Mouse (Mus musculus) kidney, postnatal 0 days (tissue): Measurements from ENCODE around the gene Sorcs2. TPM values are rescaled to one million over a fixed set of nuclear protein-coding genes. Genes with fewer than 3 reads are reported as not detected.
A peak's percentile ranks its signal among the peaks of the same experiment; 100 is the strongest.

Experiments
- ATAC-seq: fragments of 200-750 bp; cut with Nextera tagmentation; replicated peaks from 2 replicates; pipeline ENCODE4 v1.8.0; 2017; ENCODE audit warnings: low read depth, moderate number of reproducible peaks, moderate TSS enrichment, moderate library complexity; ENCODE audit not compliant: low FRiP score
- DNase-seq: peaks from one replicate; pipeline ENCODE4 v3.0.0-alpha.2; 2016; ENCODE audit warnings: low spot score
- H3K27ac ChIP-seq: fragments of 300-500 bp; sonication (generic); 2 replicates; pipeline ENCODE4 v1.5.1; 2014; ENCODE audit warnings: mild to moderate bottlenecking
- H3K27me3 ChIP-seq: fragments of 300-500 bp; sonication (generic); 2 replicates; pipeline ENCODE4 v1.6.1; 2014; ENCODE audit warnings: low read length, mixed read lengths; ENCODE audit not compliant: insufficient read depth
- H3K36me3 ChIP-seq: fragments of 300-500 bp; sonication (generic); 2 replicates; pipeline ENCODE4 v1.6.1; 2014; ENCODE audit warnings: low read length, mixed read lengths; ENCODE audit not compliant: insufficient read depth
- H3K4me1 ChIP-seq: fragments of 300-500 bp; sonication (generic); replicated peaks from 2 replicates; pipeline ENCODE4 v1.6.1; 2014; ENCODE audit warnings: antibody characterized with exemption, low read length, mixed read lengths; ENCODE audit not compliant: insufficient read depth
- H3K4me2 ChIP-seq: fragments of 300-500 bp; sonication (generic); 2 replicates; pipeline ENCODE4 v1.6.1; 2014; ENCODE audit warnings: mild to moderate bottlenecking, low read length, moderate library complexity, mixed read lengths
- H3K4me3 ChIP-seq: fragments of 300-500 bp; sonication (generic); replicated peaks from 2 replicates; pipeline ENCODE4 v1.5.1; 2014; ENCODE audit warnings: low read depth, low read length
- H3K9ac ChIP-seq: fragments of 300-500 bp; sonication (generic); 2 replicates; pipeline ENCODE4 v1.6.1; 2014; ENCODE audit warnings: low read depth, low read length
- H3K9me3 ChIP-seq: fragments of 300-500 bp; sonication (generic); replicated peaks from 2 replicates; pipeline ENCODE4 v1.6.1; 2016; ENCODE audit warnings: low read length, inconsistent platforms, mixed read lengths
- CTCF ChIP-seq: IDR thresholded peaks from 2 replicates; pipeline ENCODE4 v1.5.1; 2016; ENCODE audit warnings: antibody characterized with exemption, low read depth, mild to moderate bottlenecking, moderate library complexity
- WGBS: fragments of 180-500 bp; shearing (Covaris S2); extraction: QIAGEN DNeasy Blood & Tissue Kit; methylation state at CpG from one replicate; pipeline ENCODE4 v1.1.7; 2014; 5-methylcytosine and 5-hydroxymethylcytosine counted together
- polyA plus RNA-seq: library from polyadenylated mRNA; unstranded; fragments of >200 nt; fragmentation: Nextera tagmentation; extraction: Ambion mirVana; gene quantifications from 2 replicates; pipeline ENCODE4 v1.2.1, GENCODE M21; 2015

The Sorcs2 gene
- polyA plus RNA-seq, 1 experiment from 2014 or later: 5.1 TPM

GRCm38 (mm10) chr5:36228405-36229370 is 169.3 kb downstream of the Sorcs2 start:
- H3K27ac ChIP-seq: no peak overlapping the region
- TF ChIP-seq CTCF: no peak
- 69% methylated on average over 23 of the region's 23 CpGs for WGBS
- no peaks in the 10 kb centered on the region for H3K4me1 ChIP-seq
- ATAC-seq (no peak), DNase-seq (no peak)
- no peak overlapping the region for H3K4me2 ChIP-seq
- H3K36me3 ChIP-seq: no peaks in the 10 kb centered on the region
- no peaks in the 10 kb centered on the region for H3K27me3 ChIP-seq
- no peak overlapping the region for H3K4me3 ChIP-seq
- H3K9ac ChIP-seq: no peak overlapping the region
- no peaks in the 10 kb centered on the region for H3K9me3 ChIP-seq

- 37% methylated on average over 11 of the region's 11 CpGs for WGBS
These were observed 171.6 kb downstream of the Sorcs2 start for GRCm38 (mm10) chr5:36226296-36226695.

DNA sequence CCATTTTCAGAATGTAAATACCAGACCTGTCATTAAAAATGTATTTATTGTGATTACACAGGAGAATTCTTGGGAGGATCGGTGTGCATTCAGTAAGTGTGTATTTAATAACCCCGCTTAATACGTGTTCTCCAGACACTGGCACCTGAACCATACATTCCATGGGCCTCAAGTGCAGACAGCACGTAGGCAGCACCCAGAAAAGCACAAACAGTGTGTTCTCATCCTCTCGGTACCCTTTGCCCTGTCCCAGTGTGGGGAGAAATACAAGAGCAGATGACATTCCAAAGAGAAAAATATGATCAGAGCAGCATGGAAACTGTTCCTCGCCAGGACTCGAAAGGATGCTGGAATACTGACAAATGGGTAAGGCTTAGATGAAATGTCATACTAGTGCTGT is 172.1 kb downstream of the Sorcs2 start:
- no peaks in the 10 kb centered on the region for H3K27me3 ChIP-seq
- no peaks in the 10 kb centered on the region for H3K4me1 ChIP-seq
- no peaks in the 10 kb centered on the region for H3K36me3 ChIP-seq
- 70% methylated on average over 7 of the region's 7 CpGs for WGBS
- H3K9ac ChIP-seq: no peak overlapping the region
- H3K9me3 ChIP-seq: no peaks in the 10 kb centered on the region
- DNase-seq (no peak), ATAC-seq (no peak)
- H3K4me3 ChIP-seq: no peak overlapping the region
- no peak for TF ChIP-seq CTCF
- H3K27ac ChIP-seq: peak overlapping the region; percentile 70
- no peak overlapping the region for H3K4me2 ChIP-seq

More at GRCm38 (mm10) chr5:36226296-36226695, 171.6 kb downstream of the Sorcs2 start:
- Histone ChIP-seq H3K4me3 (no peak overlapping the region), H3K9ac (no peak overlapping the region), H3K4me1 (no peaks in the 10 kb centered on the region), H3K4me2 (no peak overlapping the region), H3K27ac (peak overlapping the region; percentile 70), H3K9me3 (no peaks in the 10 kb centered on the region), H3K27me3 (no peaks in the 10 kb centered on the region), H3K36me3 (no peaks in the 10 kb centered on the region)
- TF ChIP-seq CTCF: no peak
- ATAC-seq (no peak), DNase-seq (peak; percentile 78)

- WGBS: 76% methylated on average over 6 of the region's 6 CpGs
- Histone ChIP-seq H3K4me2 (no peak overlapping the region), H3K27ac (no peak overlapping the region), H3K27me3 (no peaks in the 10 kb centered on the region), H3K4me3 (no peak overlapping the region), H3K4me1 (no peaks in the 10 kb centered on the region), H3K9ac (no peak overlapping the region), H3K36me3 (no peaks in the 10 kb centered on the region), H3K9me3 (no peaks in the 10 kb centered on the region)
- ATAC-seq: no peak
- TF ChIP-seq CTCF: peak; percentile 75
- DNase-seq: peak; percentile 35
These were observed 174.2 kb downstream of the Sorcs2 start for GRCm38 (mm10) chr5:36223787-36224186.

DNA sequence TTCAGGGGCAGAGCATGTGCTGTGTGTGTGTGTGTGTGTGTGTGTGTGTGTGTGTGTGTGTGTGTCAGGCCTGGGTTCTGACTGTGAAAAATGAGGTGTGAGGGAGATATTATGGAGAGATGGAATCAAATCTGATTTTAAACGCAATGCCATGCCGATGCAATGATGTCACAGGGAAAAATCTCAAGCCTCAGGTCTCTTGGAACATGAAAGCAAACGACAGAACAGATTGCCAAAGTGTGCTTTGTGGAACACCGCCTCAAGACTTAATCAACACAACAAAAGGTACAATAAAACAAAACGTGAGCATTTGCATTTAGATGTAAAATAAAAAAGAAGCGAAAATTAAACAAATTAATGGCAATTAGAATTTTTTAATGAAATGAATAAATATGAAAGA is 177.3 kb downstream of the Sorcs2 start:
- DNase-seq (no peak), ATAC-seq (no peak)
- H3K27me3 ChIP-seq: no peaks in the 10 kb centered on the region
- no peak overlapping the region for H3K9ac ChIP-seq
- H3K4me3 ChIP-seq: no peak overlapping the region
- TF ChIP-seq CTCF: no peak
- no peaks in the 10 kb centered on the region for H3K36me3 ChIP-seq
- no peaks in the 10 kb centered on the region for H3K4me1 ChIP-seq
- H3K27ac ChIP-seq: no peak overlapping the region
- H3K9me3 ChIP-seq: no peaks in the 10 kb centered on the region
- WGBS: 76% methylated on average over 6 of the region's 6 CpGs
- no peak overlapping the region for H3K4me2 ChIP-seq

DNA sequence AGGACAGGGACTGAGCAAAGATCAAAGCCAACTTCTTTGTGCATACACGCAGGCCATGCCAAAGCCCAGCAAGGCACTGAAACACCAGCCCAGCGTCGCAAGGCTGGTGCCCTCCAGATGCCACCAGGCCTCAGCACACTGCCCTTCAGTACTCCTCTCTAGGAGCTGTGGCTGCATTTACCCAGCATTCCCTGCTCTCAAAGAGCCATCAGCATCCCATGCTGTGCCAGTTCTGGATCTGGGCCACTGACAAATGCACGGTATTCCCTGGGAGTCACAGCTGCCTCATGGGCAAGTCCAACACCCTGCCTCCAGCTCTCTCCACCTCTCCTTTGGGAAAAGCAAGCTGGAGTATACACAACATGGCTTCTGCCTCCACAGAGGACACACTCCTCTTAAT is 177.8 kb downstream of the Sorcs2 start:
- Histone ChIP-seq H3K9me3 (no peaks in the 10 kb centered on the region), H3K27ac (no peak overlapping the region), H3K4me2 (no peak overlapping the region), H3K36me3 (no peaks in the 10 kb centered on the region), H3K4me1 (no peaks in the 10 kb centered on the region), H3K9ac (no peak overlapping the region), H3K4me3 (no peak overlapping the region), H3K27me3 (no peaks in the 10 kb centered on the region)
- DNase-seq (no peak), ATAC-seq (no peak)
- TF ChIP-seq CTCF: no peak
- 92% methylated on average over 4 of the region's 4 CpGs for WGBS
